Mouse (Mus musculus) ovary, adult 18-20 months (tissue): Measurements from ENCODE around the gene Olfr222.
A peak's percentile ranks its signal among the peaks of the same experiment; 100 is the strongest.

Source experiments
- DNase-seq: peaks from one replicate; pipeline ENCODE4 v3.0.0; 2022; ENCODE audit warnings: low spot score, mixed read lengths

Olfr222 gene

DNA sequence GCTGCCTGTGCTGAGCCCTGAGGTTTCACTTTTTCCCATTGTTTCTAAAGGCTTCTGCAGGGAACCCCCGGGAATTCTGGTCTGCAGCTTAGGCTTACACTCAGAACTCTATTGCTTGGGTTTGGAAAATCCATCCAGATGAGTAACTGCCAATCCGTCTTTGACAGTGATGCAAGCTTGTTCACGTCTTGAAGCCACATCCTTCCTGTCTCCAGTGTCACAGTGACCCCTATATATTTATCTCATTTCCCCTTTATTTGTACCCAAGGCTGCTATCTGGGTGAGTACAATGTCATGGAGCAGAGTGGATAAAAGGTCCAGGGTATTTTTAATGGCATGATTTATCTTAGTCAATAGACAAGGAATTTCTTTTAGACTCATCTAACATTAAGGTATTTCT is 34.7 kb downstream of the Olfr222 start, which contains the start of gene Nlrp3:
TSS of gene Nlrp3 (plus strand) at position 245 of the 400 bp plus-strand sequence.
- DNase-seq = no peak

DNA sequence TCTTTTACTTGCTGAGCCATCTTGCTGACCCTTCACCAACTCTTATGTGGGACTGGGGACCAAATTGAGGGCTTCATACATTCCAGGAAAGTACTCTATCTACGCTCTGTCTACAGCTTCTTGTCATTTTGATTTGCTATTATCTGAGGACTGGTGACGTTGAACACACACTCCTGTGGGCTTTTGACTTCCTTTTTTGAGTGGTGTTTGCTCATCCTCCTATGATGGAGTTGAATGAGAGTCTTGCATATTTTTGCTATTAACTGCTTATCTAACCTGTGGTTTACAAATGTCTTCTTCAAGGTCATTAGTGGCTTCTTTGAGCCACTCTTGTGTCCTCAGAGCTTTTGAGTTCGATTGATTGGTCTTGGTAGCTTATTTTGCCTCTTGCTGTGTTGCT is 35.9 kb downstream of the Olfr222 start:
- no peak for DNase-seq

DNA sequence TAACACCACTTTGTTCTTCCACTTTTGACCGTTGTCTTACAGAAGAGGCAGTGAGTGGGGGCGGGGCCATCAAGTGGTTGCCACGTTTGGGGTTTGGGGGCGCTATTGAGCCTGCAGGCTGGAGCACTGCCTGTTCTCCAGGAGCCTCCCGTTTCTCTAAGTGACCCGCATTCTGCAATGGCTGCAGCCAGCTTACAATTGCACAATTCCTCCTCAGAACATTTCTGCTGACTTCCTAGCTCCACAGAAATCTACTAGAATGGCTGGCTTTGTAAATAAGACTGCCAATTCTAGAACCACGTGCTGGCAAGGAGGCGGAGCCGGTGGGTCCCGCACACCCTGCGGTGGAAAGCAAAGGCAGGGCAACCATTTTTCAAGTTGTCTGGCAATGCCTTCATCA is 37.6 kb downstream of the Olfr222 start:
- peak; percentile 44 for DNase-seq

DNA sequence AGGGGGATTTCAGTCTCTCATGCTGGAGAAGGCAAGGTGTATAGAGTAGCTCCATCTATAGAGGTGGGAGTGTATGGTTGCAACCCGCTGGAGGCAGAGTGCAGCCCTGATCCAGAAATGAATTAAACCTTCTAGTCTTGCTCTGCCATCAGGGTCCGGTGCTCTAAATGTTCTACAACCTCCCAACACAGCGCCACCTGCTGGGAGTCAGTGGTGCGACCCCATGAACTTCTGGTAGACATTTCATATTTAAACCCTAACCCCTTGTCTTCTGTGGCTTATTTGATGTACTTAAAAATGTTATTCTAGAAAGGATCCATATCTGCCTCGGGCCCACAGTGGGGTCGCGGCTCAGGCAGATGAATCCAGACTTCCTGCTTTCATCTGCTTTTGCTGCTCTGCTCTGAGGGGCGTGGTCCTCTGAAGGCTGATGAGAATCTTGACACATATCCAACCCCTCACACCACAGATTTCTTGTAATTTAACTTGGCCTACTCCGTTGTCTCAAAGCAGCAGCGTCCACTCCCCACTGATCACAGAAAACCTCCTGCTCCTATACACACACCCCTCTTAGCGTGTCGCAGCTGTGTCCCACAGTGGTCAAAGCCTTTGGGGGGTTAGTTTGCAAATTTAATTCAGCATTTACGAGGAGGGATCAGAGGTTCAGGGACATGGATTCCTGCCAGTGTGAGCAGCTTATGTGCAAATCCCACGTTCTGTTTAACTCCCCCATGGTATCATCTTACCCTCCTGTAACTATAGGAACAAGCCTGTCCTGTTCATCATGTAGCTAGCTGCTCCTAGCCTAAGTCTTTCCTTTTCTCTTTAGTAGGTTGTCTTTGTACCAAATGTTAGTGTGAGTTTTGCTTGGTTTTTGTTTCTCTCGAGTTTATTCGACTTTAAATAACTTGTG is 38.6 kb downstream of the Olfr222 start:
- no peak for DNase-seq

DNA sequence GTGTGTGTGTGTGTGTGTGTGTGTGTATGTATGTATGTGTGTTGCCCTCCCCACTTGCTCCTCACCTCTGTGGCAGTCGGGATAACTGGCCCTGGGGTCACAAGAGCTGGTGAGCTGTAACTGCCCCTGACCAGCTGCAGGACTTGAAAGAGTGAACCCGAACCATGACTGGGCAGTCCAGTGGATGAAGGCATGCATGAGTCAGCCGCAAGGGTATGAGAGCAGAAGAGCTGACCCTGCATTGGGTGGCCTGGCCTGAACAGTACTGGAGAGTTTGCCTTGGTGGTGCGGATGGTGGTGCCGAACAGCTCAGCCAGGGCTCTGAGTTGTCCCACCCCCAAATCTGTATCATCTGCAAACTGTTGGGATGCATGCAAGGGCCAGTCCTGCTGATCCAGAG is 44.5 kb downstream of the Olfr222 start:
- no peak for DNase-seq

DNA sequence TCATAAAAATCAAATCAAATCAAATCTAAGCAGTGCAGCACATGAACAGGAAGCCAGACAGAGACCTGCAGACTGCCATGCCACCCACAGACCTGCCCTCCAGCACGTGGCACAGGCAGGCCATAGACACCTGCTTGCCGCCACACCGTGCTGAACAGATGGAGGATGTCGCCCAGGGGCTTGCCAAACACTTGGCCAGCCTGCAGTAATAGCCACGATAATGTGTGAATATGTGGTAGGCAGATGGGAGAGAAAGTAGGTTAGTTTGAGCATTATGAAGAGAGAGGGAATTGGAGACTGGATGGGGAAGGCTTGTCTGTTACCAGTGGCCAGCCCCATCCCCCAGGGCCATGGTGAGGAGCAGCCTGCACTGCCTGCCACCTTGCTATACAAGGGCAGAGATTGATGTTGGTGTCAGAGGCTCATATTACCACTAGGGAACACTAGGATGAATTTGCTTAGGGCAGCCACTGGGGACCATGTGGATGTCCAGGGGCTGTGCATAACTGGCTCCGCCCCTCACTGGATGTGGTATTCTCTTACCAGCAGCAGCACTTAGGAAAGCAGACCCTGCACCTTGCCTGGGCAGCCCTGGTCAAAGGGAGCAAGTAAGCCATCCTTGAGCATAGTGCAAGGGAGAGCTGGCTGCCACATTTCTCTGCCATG is 45.0 kb downstream of the Olfr222 start:
- DNase-seq = no peak

DNA sequence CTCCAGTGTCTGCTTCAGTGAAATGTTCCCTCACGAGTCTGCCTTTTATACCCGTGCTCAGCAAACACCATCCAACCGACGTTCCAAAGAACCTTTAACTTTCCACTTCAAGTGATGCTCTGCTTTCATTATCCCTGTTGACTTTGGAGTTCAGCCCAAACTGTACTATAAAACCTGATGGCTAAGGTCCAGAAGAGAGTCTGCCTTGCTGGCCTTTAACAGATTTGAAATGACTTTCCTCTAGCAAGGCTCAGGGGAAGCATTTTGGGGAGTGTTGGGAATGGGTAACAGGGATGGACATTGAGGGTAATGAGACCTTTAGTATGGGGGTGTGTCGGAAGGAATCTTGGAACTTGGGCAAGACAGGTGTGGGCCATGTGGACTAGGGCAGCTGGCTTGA is 45.8 kb downstream of the Olfr222 start:
- no peak for DNase-seq

DNA sequence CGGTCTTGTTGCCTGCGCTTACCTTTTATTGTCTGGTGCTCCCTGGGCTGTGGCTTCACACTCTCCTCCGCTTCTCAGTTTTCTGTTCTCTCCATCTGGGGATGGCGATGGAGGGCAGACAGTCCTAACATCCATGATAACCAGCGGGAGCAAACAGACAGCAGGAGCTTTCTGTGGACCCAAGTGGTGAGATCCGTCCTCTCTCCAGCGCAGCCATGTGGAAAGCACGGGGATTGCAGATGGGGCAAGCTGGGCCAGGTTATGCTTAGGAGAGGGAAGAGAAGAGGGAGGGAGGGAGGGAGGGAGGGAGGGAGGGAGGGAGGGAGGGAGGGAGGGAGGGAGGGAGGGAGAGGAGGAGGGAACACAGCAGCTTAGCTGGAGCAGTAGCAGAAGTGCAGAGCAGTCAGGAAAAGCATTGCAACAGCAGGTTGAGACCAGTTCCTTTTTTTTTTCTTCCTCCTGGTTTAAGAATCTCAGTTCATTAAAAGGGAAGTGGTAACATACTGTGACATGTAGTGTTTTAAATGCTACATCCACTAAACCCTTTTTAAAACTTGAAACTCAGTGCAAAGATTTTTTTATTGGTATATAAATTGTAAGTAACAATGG is 49.5 kb downstream of the Olfr222 start, which contains the start of gene Zkscan17:
TSS of gene Zkscan17 (minus strand) at position 280 of the 609 bp plus-strand sequence.
- DNase-seq = no peak

DNA sequence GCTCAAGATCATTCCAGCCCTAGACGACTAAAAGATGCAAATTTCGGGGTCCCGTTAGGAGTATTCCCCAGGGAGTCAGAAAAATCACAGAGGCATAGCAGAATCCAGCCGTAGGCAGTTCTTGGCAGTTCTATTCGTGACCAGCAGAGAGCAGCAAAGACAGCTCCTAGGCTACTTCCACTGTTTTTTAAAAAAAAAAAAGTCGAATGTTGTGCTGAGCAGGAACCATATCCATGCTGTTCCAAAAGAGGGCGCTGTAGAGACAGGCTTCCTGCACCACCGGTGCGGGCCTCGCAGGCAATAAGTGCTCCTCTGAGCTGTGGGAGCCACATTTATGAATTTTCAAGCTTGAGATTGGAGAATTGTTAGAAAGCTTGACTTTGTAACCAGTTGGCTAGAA is 50.8 kb downstream of the Olfr222 start:
- peak; percentile 52 for DNase-seq

DNA sequence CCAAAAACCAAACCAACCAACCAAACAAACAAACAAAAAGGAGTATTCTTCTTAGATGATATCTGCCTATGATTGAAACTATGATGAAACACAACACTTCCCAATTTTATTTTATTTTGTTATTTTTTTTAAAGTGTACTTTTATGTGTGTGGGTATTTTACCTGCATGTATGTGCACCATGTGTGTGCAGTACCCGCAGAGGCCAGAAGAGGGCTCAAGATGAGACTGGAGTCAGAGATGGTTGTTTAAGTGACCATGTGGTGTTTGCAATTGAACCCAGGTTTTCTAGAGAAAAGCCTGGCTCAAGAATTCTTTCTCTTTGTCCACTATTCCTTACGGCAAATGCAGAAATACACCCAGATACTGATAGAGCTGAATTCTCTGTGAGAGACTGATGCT is 51.9 kb downstream of the Olfr222 start:
- no peak for DNase-seq
